Mouse (Mus musculus) bone marrow, adult 2 months (tissue): Measurements from ENCODE around the gene Hnf4a. TPM values are rescaled to one million over a fixed set of nuclear protein-coding genes. Genes with fewer than 3 reads are reported as not detected.
A peak's percentile ranks its signal among the peaks of the same experiment; 100 is the strongest.

ENCODE experiments used
- H3K27ac ChIP-seq: fragments of 200-500 bp; 2 replicates; pipeline ENCODE4 v1.5.1; 2012; ENCODE audit warnings: low read depth, mild to moderate bottlenecking, control low read depth, inconsistent platforms, low read length; ENCODE audit not compliant: control insufficient read depth, poor library complexity, insufficient read depth
- H3K4me1 ChIP-seq: fragments of 200-500 bp; 2 replicates; pipeline ENCODE4 v1.6.1; 2011; ENCODE audit warnings: low read length; ENCODE audit not compliant: control insufficient read depth, insufficient read depth
- H3K4me3 ChIP-seq: fragments of 200-500 bp; replicated peaks from 2 replicates; pipeline ENCODE3; 2011; ENCODE audit warnings: mild to moderate bottlenecking, low read depth, low read length, control low read depth; ENCODE audit not compliant: control insufficient read depth
- CTCF ChIP-seq: fragments of 200-500 bp; IDR thresholded peaks from 2 replicates; pipeline ENCODE4 v1.5.1; 2011; ENCODE audit warnings: low read length, control low read depth; ENCODE audit not compliant: control insufficient read depth, insufficient read depth
- POLR2A ChIP-seq: fragments of 200-500 bp; IDR thresholded peaks from 2 replicates; pipeline ENCODE4 v1.6.1; 2011; ENCODE audit warnings: low read depth, mild to moderate bottlenecking, control low read depth, low read length, borderline replicate concordance; ENCODE audit not compliant: control insufficient read depth
- WGBS: fragments of 180-500 bp; shearing (Covaris S2); methylation state at CpG from one replicate; pipeline ENCODE4 v1.1.7; 2018; 5-methylcytosine and 5-hydroxymethylcytosine counted together
- polyA plus RNA-seq: library from polyadenylated mRNA; stranded (reverse); fragments of >200 nt; gene quantifications from 2 replicates; pipeline ENCODE4 v1.2.4, GENCODE M21; 2011; ENCODE audit warnings: low replicate concordance; ENCODE audit not compliant: missing spikeins, insufficient read depth, insufficient read length

Hnf4a gene
- polyA plus RNA-seq, 1 experiment = 3.0 TPM

- TF ChIP-seq POLR2A (no peak), CTCF (peak; percentile 99)
- WGBS = 0% methylated on average over 30 of the region's 30 CpGs
- Histone ChIP-seq H3K27ac (no peak within 1 kb of the TSS; the same call in 1 of the 2 replicates), H3K4me1 (no peaks in the 10 kb centered on the region; the same call in 1 of the 2 replicates), H3K4me3 (peak within 1 kb of the TSS; percentile 86)
Measured at GRCm38 (mm10) chr2:163472466-163472851, 34.1 kb upstream of the Hnf4a start, which contains the start of gene Fitm2. TSS of gene Fitm2 (minus strand) at chr2:163472629.

DNA sequence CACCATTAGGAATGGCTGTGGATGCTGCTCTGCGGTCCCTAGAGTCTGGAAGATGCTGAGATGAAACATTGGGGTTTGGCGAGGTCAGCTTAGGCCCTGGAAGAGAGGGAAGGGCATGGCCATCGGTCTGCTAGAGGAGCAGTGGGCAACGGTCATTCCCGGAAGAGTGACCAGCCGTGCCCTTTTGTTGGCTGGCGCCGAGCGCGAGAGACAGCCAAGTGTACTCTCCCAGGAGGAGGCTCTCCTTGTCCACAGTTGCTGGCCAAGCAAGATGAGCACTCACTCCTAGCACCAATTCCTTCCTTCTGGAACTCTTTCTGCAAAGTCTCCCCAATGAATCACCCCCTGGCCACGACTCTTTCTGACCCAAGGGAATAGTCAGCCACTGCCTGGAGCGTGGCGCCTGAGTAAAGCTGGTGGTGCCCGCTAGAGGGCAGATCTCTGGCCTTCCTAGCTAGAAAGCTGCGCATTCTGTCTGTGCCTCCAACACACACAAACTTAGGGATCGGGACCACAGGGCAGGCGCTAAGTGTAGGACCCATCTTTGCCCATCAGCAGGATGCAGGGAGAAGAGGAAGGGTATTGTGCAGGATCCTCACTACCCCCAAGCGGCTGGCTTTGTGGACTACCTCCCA lies 26.3 kb upstream of the Hnf4a start:
- TF ChIP-seq POLR2A = no peak
- peak; percentile 29; the same call in 1 of the 2 replicates for TF ChIP-seq CTCF
- Histone ChIP-seq H3K27ac (no peak overlapping the region), H3K4me1 (no peaks in the 10 kb centered on the region), H3K4me3 (no peak overlapping the region)
- WGBS = 54% methylated on average over 18 of the region's 18 CpGs

DNA sequence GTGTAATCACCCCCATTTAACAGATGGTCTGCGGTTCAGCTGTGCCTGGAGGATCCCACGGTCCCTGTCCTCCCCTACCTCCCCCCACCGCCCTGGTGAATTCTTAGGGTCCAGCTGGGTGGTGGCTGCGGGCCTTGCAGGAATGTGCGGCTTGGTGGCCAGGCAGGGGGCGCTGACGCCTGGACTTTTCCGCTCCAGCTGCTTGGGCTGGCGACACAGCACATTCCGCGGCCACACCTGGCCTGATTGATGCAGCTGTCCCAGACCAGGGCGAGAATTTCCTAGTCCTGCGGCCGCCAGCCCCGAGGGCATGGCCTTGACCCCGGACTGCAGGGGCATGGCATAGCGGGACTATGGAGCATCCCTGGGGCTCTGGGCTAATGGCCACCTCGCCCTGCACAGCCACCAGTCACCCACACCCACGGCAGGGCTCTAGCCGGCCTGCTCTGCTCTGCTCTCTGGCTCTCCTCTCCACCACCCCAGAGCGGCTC lies 25.0 kb upstream of the Hnf4a start:
- Histone ChIP-seq H3K27ac (no peak overlapping the region), H3K4me1 (no peaks in the 10 kb centered on the region), H3K4me3 (no peak overlapping the region)
- TF ChIP-seq POLR2A = no peak
- TF ChIP-seq CTCF = no peak
- 7% methylated on average over 21 of the region's 21 CpGs for WGBS

DNA sequence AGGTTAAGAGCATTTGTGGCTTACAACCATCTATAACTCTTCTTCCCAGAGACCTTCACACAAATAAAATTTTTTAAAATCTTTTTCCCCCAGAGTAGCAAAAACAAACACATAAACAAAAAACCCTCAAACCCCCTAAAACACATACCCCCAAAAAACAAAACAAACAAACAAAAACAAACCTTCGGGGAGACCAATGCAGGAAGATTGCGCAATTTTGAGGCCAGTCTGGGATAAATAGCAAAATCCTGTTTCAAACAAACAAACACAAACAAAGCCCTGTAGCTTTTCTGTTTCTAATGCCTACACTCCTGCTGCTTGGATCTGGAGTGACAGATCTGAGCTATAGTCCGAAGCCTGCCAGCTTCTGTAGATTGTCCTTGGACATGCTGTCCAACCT lies 19.2 kb upstream of the Hnf4a start:
- WGBS = 75% methylated on average over 3 of the region's 3 CpGs
- no peaks in the 10 kb centered on the region for H3K4me1 ChIP-seq
- no peak for TF ChIP-seq POLR2A
- no peak for TF ChIP-seq CTCF
- no peak overlapping the region for H3K27ac ChIP-seq
- H3K4me3 ChIP-seq = no peak overlapping the region

GRCm38 (mm10) chr2:163489725-163490291 lies 16.8 kb upstream of the Hnf4a start:
- WGBS = 45% methylated on average over 5 of the region's 5 CpGs

GRCm38 (mm10) chr2:163490656-163491055 lies 16.0 kb upstream of the Hnf4a start:
- 81% methylated on average over 17 of the region's 17 CpGs for WGBS
- Histone ChIP-seq H3K4me3 (no peak overlapping the region), H3K27ac (no peak overlapping the region), H3K4me1 (no peaks in the 10 kb centered on the region)
- TF ChIP-seq CTCF (no peak), POLR2A (no peak)

More at GRCm38 (mm10) chr2:163489725-163490291, 16.8 kb upstream of the Hnf4a start:
- Histone ChIP-seq H3K4me1 (no peaks in the 10 kb centered on the region), H3K4me3 (no peak overlapping the region), H3K27ac (no peak overlapping the region)
- no peak for TF ChIP-seq POLR2A
- TF ChIP-seq CTCF = no peak

- Histone ChIP-seq H3K27ac (no peak overlapping the region), H3K4me3 (no peak overlapping the region), H3K4me1 (no peaks in the 10 kb centered on the region)
- 60% methylated on average over 7 of the region's 7 CpGs for WGBS
- TF ChIP-seq POLR2A = no peak
- TF ChIP-seq CTCF = no peak
Measured at GRCm38 (mm10) chr2:163491351-163491750, 15.3 kb upstream of the Hnf4a start.

DNA sequence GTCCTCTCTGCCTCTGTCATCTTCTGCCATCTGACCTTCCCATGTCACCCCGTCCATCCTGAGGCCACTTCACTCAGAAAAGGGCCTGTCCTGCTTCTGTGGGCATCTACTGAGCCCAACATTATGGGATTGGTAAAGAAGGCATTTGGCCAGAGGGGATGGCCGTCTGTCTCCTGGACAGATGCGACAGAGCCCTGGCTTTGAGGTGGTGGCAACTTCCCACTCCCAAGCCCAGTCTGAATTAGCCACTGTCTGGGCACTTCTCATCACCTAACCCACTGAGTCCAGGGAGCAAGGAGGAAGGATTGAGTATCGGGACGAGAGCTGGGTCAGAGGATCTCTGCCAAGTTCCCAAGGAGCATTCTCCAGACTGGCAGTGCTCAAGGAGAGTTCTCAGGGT lies 14.6 kb upstream of the Hnf4a start, which contains the start of gene R3hdml:
TSS of gene R3hdml (plus strand) at position 301 of the 400 bp plus-strand sequence.
- WGBS = 64% methylated on average over 5 of the region's 5 CpGs
- TF ChIP-seq POLR2A (no peak), CTCF (no peak)
- no peaks in the 10 kb centered on the region for H3K4me1 ChIP-seq
- no peak within 1 kb of the TSS for H3K27ac ChIP-seq
- H3K4me3 ChIP-seq = no peak within 1 kb of the TSS

DNA sequence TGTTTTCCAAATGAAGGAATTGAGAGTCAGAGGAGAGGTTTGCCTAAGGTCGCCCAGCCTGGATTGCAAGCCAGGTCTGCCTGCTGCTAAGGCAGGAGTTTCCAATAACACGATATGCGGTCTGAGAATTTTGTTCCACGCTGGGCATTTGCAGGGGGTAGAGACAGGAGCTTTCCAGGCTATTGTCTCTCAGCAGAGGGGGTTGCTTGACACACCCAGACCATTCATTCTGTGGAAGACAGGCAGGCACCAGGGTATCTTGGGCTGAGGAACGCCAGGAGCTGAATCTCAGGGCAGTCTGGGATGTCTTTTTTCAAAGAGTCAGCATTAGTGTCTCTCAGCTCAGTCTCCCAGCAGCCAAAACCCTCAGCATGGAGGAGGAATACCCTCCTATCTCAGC lies 13.6 kb upstream of the Hnf4a start:
- Histone ChIP-seq H3K4me1 (no peaks in the 10 kb centered on the region), H3K4me3 (no peak overlapping the region), H3K27ac (no peak overlapping the region)
- 56% methylated on average over 5 of the region's 5 CpGs for WGBS
- no peak for TF ChIP-seq POLR2A
- TF ChIP-seq CTCF = no peak
